Mouse (Mus musculus): Measurements from ENCODE around the gene Rbak. TPM values are rescaled to one million over a fixed set of nuclear protein-coding genes. Genes with fewer than 3 reads are reported as not detected.
"Not testable (repeated sequence)": the region's sequence is repeated elsewhere in the genome, so short reads cannot be mapped to it uniquely, and the experiment has no call there.

Rbak gene
- polyA plus RNA-seq, 1 experiment from 2014 or later, result 11.6 TPM

- not testable (repeated sequence) for H3K9ac ChIP-seq (replicated peaks; ENCODE audit: low read length); H3K4me3 ChIP-seq (ENCODE audit: low read length); H3K27ac ChIP-seq (ENCODE audit: low read length); H3K4me1 ChIP-seq (ENCODE audit: insufficient read depth, low read length); H3K9me3 ChIP-seq (ENCODE audit: low read length); H3K36me3 ChIP-seq (ENCODE audit: insufficient read depth, low read length); ATAC-seq (ENCODE audit: low FRiP score, low TSS enrichment); H3K27me3 ChIP-seq (ENCODE audit: insufficient read depth, low read length); H3K4me2 ChIP-seq (replicated peaks; ENCODE audit: low read depth, low read length)
- no CpG with 5 or more reads among the region's 1 CpGs for WGBS
Observed at GRCm38 (mm10) chr5:143188014-143188413, 7.4 kb upstream of the Rbak start.

- 35% methylated on average over 6 of the region's 6 CpGs for WGBS
- Histone ChIP-seq H3K9ac (replicated peaks; ENCODE audit: low read length) (0 out of 2 replicates have a peak overlapping the region, but pooled peaks have one; percentile 93), H3K4me3 (ENCODE audit: low read length) (no peak overlapping the region; the same call in 1 of the 2 replicates), H3K27ac (ENCODE audit: low read length) (no peak overlapping the region), H3K4me1 (ENCODE audit: insufficient read depth, low read length) (peaks cover 10% of the 10 kb centered on the region), H3K36me3 (ENCODE audit: insufficient read depth, low read length) (peaks cover 41% of the 10 kb centered on the region), H3K9me3 (ENCODE audit: low read length) (peaks cover 5% of the 10 kb centered on the region; the same call in 1 of the 2 replicates), H3K4me2 (replicated peaks; ENCODE audit: low read depth, low read length) (peak overlapping the region; percentile 71), H3K27me3 (ENCODE audit: insufficient read depth, low read length) (no peaks in the 10 kb centered on the region)
- no peak for ATAC-seq (ENCODE audit: low FRiP score, low TSS enrichment)
Observed at GRCm38 (mm10) chr5:143179179-143179578, 1.4 kb downstream of the Rbak start.

DNA sequence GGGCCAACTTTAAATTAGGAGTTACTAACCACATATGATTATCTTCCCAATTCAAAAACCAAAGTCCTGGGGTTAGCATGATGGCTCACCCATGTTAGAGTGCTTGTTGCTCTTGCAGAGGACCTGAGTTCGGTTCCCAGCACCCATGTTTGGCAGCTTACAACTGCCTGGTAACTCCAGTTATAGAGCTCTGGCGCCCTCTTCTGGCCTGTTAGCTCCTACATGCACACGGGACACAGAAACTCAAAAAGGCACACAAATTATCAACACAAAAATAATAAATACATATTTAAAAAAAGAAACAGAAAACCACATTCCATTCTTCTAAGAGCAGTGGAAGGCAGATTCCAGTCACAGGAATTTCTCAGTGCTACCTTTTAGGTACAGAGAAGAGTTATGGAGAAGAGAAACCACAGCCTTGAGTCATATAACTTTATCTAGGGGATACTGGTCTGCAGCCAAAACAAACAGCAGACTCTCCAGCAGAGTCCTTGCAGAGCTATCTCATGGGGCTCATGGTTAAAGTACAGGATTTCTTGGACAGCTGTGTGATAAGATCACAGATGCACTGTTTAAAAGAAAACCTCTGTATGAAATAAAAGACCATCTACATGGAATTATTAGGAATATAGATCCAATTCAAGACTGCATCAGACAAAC is 2.9 kb downstream of the Rbak start:
- no peak for ATAC-seq (ENCODE audit: low FRiP score, low TSS enrichment)
- Histone ChIP-seq H3K4me3 (ENCODE audit: low read length) (no peak overlapping the region), H3K4me1 (ENCODE audit: insufficient read depth, low read length) (peaks cover 10% of the 10 kb centered on the region), H3K36me3 (ENCODE audit: insufficient read depth, low read length) (peaks cover 56% of the 10 kb centered on the region), H3K4me2 (replicated peaks; ENCODE audit: low read depth, low read length) (no peak overlapping the region), H3K9ac (replicated peaks; ENCODE audit: low read length) (no peak overlapping the region), H3K27ac (ENCODE audit: low read length) (no peak overlapping the region), H3K27me3 (ENCODE audit: insufficient read depth, low read length) (no peaks in the 10 kb centered on the region), H3K9me3 (ENCODE audit: low read length) (peaks cover 12% of the 10 kb centered on the region)
- 93% methylated on average over 3 of the region's 3 CpGs for WGBS

DNA sequence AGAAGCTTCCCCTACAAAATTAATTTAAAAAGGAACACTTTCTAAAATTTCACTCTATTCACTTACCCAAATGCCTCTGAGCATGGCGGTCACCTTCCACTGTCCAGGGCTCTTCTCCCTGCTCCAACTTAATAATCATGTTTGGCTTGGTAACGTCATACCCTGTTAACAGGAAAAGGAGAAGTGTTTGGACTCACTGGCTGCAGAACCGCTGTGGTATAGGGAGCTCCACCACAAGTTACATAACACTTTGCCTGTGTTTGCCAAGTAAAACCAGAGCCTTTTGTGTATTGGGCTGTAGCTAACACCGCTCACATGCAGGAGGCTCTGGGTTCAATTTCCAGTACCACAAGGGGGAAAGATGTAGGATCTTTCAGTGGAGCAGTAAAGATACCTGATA is 4.6 kb downstream of the Rbak start:
- no peak for ATAC-seq (ENCODE audit: low FRiP score, low TSS enrichment)
- peaks cover 10% of the 10 kb centered on the region for H3K4me1 ChIP-seq (ENCODE audit: insufficient read depth, low read length)
- H3K36me3 ChIP-seq (ENCODE audit: insufficient read depth, low read length), result peaks cover 71% of the 10 kb centered on the region
- no peak overlapping the region for H3K9ac ChIP-seq (replicated peaks; ENCODE audit: low read length)
- no peaks in the 10 kb centered on the region for H3K27me3 ChIP-seq (ENCODE audit: insufficient read depth, low read length)
- no peak overlapping the region for H3K4me2 ChIP-seq (replicated peaks; ENCODE audit: low read depth, low read length)
- H3K9me3 ChIP-seq (ENCODE audit: low read length), result peaks cover 12% of the 10 kb centered on the region
- 98% methylated on average over 4 of the region's 4 CpGs for WGBS
- H3K4me3 ChIP-seq (ENCODE audit: low read length), result no peak overlapping the region
- H3K27ac ChIP-seq (ENCODE audit: low read length), result no peak overlapping the region

DNA sequence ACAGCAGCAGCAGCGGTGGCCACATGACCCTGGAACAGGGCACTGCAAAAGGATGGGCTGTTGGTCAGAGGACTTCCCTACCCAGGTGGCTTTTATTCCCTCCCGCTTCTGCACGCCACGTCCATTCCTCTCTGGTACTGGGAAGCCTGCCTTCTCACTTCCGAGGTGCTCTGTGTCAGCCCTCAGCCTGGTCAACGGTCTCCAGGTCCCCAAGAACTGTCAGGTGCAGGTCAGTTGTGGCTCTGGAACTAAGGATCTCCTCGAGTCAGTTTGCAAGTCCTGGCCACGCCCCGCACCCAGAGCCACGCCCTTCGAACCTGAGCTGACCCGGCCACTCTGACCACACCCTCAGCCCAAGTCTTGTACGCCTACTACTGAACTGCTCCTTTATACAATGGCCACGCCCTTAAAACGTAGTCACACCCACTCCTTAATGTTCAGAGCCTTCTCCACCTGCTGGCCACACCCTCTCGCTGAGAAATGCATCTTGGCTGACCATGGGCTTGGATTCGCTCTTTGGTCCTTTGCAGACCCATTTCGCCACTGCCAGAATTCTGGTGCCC is 15.0 kb downstream of the Rbak start:
- Histone ChIP-seq H3K36me3 (ENCODE audit: insufficient read depth, low read length) (no peaks in the 10 kb centered on the region), H3K4me3 (ENCODE audit: low read length) (peak overlapping the region; percentile 1; the same call in 1 of the 2 replicates), H3K27ac (ENCODE audit: low read length) (no peak overlapping the region), H3K9me3 (ENCODE audit: low read length) (no peaks in the 10 kb centered on the region), H3K27me3 (ENCODE audit: insufficient read depth, low read length) (no peaks in the 10 kb centered on the region), H3K9ac (replicated peaks; ENCODE audit: low read length) (no peak overlapping the region), H3K4me2 (replicated peaks; ENCODE audit: low read depth, low read length) (peak overlapping the region; percentile 40), H3K4me1 (ENCODE audit: insufficient read depth, low read length) (no peaks in the 10 kb centered on the region)
- 11% methylated on average over 18 of the region's 18 CpGs for WGBS
- peak; percentile 73 for ATAC-seq (ENCODE audit: low FRiP score, low TSS enrichment)

DNA sequence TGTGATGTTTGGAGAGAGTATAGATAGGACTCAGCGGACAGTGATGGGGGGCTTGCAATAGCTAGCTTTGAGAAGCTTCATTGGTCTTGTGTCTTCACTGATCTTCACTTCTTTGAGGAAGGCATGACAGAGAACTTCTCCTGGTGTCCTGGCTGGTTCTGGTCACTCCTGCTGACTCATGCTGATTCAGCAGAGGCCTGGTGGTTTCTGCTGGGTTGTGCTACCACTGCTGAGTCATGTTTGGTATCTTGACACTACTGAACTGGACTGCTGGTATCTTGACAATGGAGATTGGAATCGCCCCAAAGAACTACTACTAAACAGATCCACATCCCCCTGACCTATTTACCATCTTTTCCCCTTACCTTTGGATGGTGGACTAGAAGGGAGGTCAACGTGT is 25.0 kb downstream of the Rbak start:
- H3K4me3 ChIP-seq (ENCODE audit: low read length), result no peak overlapping the region
- H3K36me3 ChIP-seq (ENCODE audit: insufficient read depth, low read length), result no peaks in the 10 kb centered on the region
- peaks cover 9% of the 10 kb centered on the region; the same call in 1 of the 2 replicates for H3K9me3 ChIP-seq (ENCODE audit: low read length)
- peaks cover 33% of the 10 kb centered on the region for H3K27me3 ChIP-seq (ENCODE audit: insufficient read depth, low read length)
- no peak overlapping the region for H3K27ac ChIP-seq (ENCODE audit: low read length)
- H3K4me1 ChIP-seq (ENCODE audit: insufficient read depth, low read length), result 0 out of 2 replicates have a peak, but pooled peaks cover 3% of the 10 kb centered on the region
- no peak for ATAC-seq (ENCODE audit: low FRiP score, low TSS enrichment)
- no peak overlapping the region for H3K4me2 ChIP-seq (replicated peaks; ENCODE audit: low read depth, low read length)
- WGBS, result 88% methylated on average over 3 of the region's 3 CpGs
- no peak overlapping the region for H3K9ac ChIP-seq (replicated peaks; ENCODE audit: low read length)

DNA sequence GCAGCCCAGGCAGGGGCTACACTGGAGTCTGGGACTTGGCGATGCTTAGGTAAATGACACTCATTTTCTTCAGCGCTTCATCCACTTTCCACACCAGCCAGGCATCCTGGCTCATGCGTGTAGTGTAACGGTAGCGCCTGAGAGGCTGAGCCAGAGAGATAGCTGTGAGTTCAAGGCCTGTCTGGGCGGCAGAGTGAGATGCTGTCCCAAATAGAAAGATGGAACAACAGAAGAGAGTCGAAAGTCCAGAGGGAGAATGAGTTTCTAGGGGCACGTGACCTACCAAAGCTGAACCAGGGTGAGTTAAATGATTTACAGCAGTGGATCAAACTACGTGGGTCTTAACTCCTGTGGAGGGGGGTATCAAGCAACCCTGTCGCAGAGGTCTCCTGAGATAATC is 26.8 kb downstream of the Rbak start:
- Histone ChIP-seq H3K27me3 (ENCODE audit: insufficient read depth, low read length) (peaks cover 25% of the 10 kb centered on the region), H3K9ac (replicated peaks; ENCODE audit: low read length) (no peak overlapping the region), H3K4me2 (replicated peaks; ENCODE audit: low read depth, low read length) (no peak overlapping the region), H3K4me3 (ENCODE audit: low read length) (no peak overlapping the region), H3K27ac (ENCODE audit: low read length) (no peak overlapping the region), H3K36me3 (ENCODE audit: insufficient read depth, low read length) (no peaks in the 10 kb centered on the region), H3K4me1 (ENCODE audit: insufficient read depth, low read length) (0 out of 2 replicates have a peak, but pooled peaks cover 3% of the 10 kb centered on the region), H3K9me3 (ENCODE audit: low read length) (peaks cover 13% of the 10 kb centered on the region)
- 81% methylated on average over 10 of the region's 10 CpGs for WGBS
- ATAC-seq (ENCODE audit: low FRiP score, low TSS enrichment), result no peak

DNA sequence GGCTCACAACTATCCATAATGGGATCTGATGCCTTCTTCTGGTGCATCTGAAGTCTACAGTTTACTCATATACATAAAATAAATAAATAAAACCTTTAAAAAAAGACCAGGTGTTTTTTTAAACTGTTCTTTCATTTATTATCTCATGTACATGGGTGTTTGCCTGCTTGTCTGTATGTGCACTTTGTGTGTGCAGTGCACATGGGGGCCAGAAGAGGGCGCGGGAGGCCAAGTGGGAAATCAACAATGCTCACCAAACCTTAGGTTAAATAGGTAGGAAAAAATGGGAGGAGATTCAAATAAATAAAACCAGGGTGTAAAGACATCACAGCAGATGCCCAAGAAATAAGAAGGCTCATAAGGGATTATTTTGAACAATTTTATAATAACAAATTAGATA is 30.5 kb downstream of the Rbak start:
- H3K9ac ChIP-seq (replicated peaks; ENCODE audit: low read length), result no peak overlapping the region
- H3K9me3 ChIP-seq (ENCODE audit: low read length), result peaks cover 9% of the 10 kb centered on the region
- H3K4me3 ChIP-seq (ENCODE audit: low read length), result no peak overlapping the region
- H3K4me2 ChIP-seq (replicated peaks; ENCODE audit: low read depth, low read length), result no peak overlapping the region
- H3K4me1 ChIP-seq (ENCODE audit: insufficient read depth, low read length), result no peaks in the 10 kb centered on the region
- no peaks in the 10 kb centered on the region for H3K27me3 ChIP-seq (ENCODE audit: insufficient read depth, low read length)
- WGBS, result 84% methylated on average over 2 of the region's 2 CpGs
- H3K36me3 ChIP-seq (ENCODE audit: insufficient read depth, low read length), result no peaks in the 10 kb centered on the region
- no peak for ATAC-seq (ENCODE audit: low FRiP score, low TSS enrichment)
- H3K27ac ChIP-seq (ENCODE audit: low read length), result no peak overlapping the region

GRCm38 (mm10) chr5:143149536-143149935 is 31.0 kb downstream of the Rbak start:
- no peak overlapping the region for H3K27ac ChIP-seq (ENCODE audit: low read length)
- H3K4me2 ChIP-seq (replicated peaks; ENCODE audit: low read depth, low read length), result no peak overlapping the region
- no peak for ATAC-seq (ENCODE audit: low FRiP score, low TSS enrichment)
- H3K9ac ChIP-seq (replicated peaks; ENCODE audit: low read length), result no peak overlapping the region
- no peaks in the 10 kb centered on the region for H3K36me3 ChIP-seq (ENCODE audit: insufficient read depth, low read length)
- no peak overlapping the region for H3K4me3 ChIP-seq (ENCODE audit: low read length)
- peaks cover 9% of the 10 kb centered on the region for H3K9me3 ChIP-seq (ENCODE audit: low read length)
- H3K4me1 ChIP-seq (ENCODE audit: insufficient read depth, low read length), result no peaks in the 10 kb centered on the region
- H3K27me3 ChIP-seq (ENCODE audit: insufficient read depth, low read length), result no peaks in the 10 kb centered on the region
- 92% methylated on average over 2 of the region's 2 CpGs for WGBS

GRCm38 (mm10) chr5:143148661-143149060 is 31.9 kb downstream of the Rbak start:
- H3K27me3 ChIP-seq (ENCODE audit: insufficient read depth, low read length), result no peaks in the 10 kb centered on the region
- no peak overlapping the region for H3K4me2 ChIP-seq (replicated peaks; ENCODE audit: low read depth, low read length)
- no peak for ATAC-seq (ENCODE audit: low FRiP score, low TSS enrichment)
- H3K36me3 ChIP-seq (ENCODE audit: insufficient read depth, low read length), result no peaks in the 10 kb centered on the region
- no peak overlapping the region for H3K9ac ChIP-seq (replicated peaks; ENCODE audit: low read length)
- no peak overlapping the region for H3K4me3 ChIP-seq (ENCODE audit: low read length)
- WGBS, result 82% methylated on average over 5 of the region's 5 CpGs
- peaks cover 9% of the 10 kb centered on the region for H3K9me3 ChIP-seq (ENCODE audit: low read length)
- no peak overlapping the region for H3K27ac ChIP-seq (ENCODE audit: low read length)
- no peaks in the 10 kb centered on the region for H3K4me1 ChIP-seq (ENCODE audit: insufficient read depth, low read length)
